Mouse (Mus musculus) midbrain, embryonic 11.5 days (tissue): ENCODE data around the gene Dpp6. TPM values are rescaled to one million over a fixed set of nuclear protein-coding genes. Genes with fewer than 3 reads are reported as not detected.

Experiments
- ATAC-seq: fragments of 200-750 bp; cut with Nextera tagmentation; 2 replicates; pipeline ENCODE4 v1.8.0; 2017; ENCODE audit warnings: moderate TSS enrichment, moderate library complexity; ENCODE audit not compliant: low FRiP score
- DNase-seq: peaks from one replicate; pipeline ENCODE4 v3.0.0; 2015; ENCODE audit warnings: low spot score; ENCODE audit errors: missing footprints
- H3K27ac ChIP-seq: fragments of 300-500 bp; sonication (generic); 2 replicates; pipeline ENCODE4 v1.5.1; 2014; ENCODE audit warnings: low read depth, low read length
- H3K27me3 ChIP-seq: fragments of 300-500 bp; sonication (generic); 2 replicates; pipeline ENCODE4 v1.6.1; 2014; ENCODE audit warnings: mild to moderate bottlenecking, low read length, moderate library complexity, mixed read lengths; ENCODE audit not compliant: control insufficient read depth, insufficient read depth
- H3K36me3 ChIP-seq: fragments of 300-500 bp; sonication (generic); 2 replicates; pipeline ENCODE4 v1.6.1; 2014; ENCODE audit warnings: mild to moderate bottlenecking, low read length, moderate library complexity, mixed read lengths; ENCODE audit not compliant: control insufficient read depth, insufficient read depth
- H3K4me1 ChIP-seq: fragments of 300-500 bp; sonication (generic); 2 replicates; pipeline ENCODE4 v1.6.1; 2014; ENCODE audit warnings: low read length; ENCODE audit not compliant: control insufficient read depth, insufficient read depth
- H3K4me2 ChIP-seq: fragments of 300-500 bp; sonication (generic); 2 replicates; pipeline ENCODE4 v1.6.1; 2014; ENCODE audit warnings: mild to moderate bottlenecking, moderate library complexity
- H3K4me3 ChIP-seq: fragments of 300-500 bp; sonication (generic); 2 replicates; pipeline ENCODE4 v1.5.1; 2014; ENCODE audit warnings: low read depth, low read length
- H3K9ac ChIP-seq: fragments of 300-500 bp; sonication (generic); 2 replicates; pipeline ENCODE4 v1.6.1; 2014; ENCODE audit warnings: low read length
- H3K9me3 ChIP-seq: fragments of 300-500 bp; sonication (generic); 2 replicates; pipeline ENCODE4 v1.6.1; 2016; ENCODE audit warnings: low read length; ENCODE audit not compliant: control insufficient read depth
- WGBS: fragments of 180-500 bp; shearing (Covaris S2); extraction: QIAGEN DNeasy Blood & Tissue Kit; methylation state at CpG from one replicate; pipeline ENCODE4 v1.1.7; 2014; 5-methylcytosine and 5-hydroxymethylcytosine counted together
- polyA plus RNA-seq: library from polyadenylated mRNA; unstranded; fragments of >200 nt; fragmentation: Nextera tagmentation; extraction: Ambion mirVana; gene quantifications from 2 replicates; pipeline ENCODE4 v1.2.1, GENCODE M21; 2014

Gene Dpp6
- polyA plus RNA-seq, 1 experiment from 2014 or later, result 13.4 TPM

GRCm38 (mm10) chr5:27635941-27636340 is 818.9 kb downstream of the Dpp6 start:
- WGBS, result 86% methylated on average over 2 of the region's 2 CpGs

DNA sequence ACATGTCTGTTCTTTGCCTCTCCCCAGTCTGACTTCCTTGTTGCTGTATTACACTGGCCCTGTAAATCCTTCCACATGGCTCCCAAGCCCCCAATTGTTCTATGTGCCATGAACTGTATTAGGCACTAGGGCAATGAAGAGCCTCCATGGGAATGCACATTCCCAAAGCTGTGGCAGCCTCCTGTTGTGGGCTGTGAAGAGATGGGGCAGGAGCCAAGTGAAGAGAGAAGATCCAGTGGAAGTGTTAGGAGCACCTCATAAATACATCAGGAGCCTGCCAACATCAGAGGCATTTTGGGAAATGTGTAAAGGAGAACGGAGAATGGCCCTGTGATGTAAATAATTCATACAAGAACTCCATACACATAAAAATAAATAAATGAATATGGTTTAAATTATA is 824.9 kb downstream of the Dpp6 start:
- no peak overlapping the region for H3K27ac ChIP-seq
- no peaks in the 10 kb centered on the region for H3K27me3 ChIP-seq
- WGBS, result 84% methylated on average over 1 of the region's 1 CpGs
- H3K4me1 ChIP-seq, result no peaks in the 10 kb centered on the region
- no peaks in the 10 kb centered on the region for H3K9me3 ChIP-seq
- H3K4me3 ChIP-seq, result no peak overlapping the region
- no peaks in the 10 kb centered on the region for H3K36me3 ChIP-seq
- no peak overlapping the region for H3K4me2 ChIP-seq
- H3K9ac ChIP-seq, result no peak overlapping the region
- no peak for ATAC-seq
- DNase-seq, result no peak

More at GRCm38 (mm10) chr5:27635941-27636340, 818.9 kb downstream of the Dpp6 start:
- DNase-seq (no peak), ATAC-seq (no peak)
- Histone ChIP-seq H3K9me3 (no peaks in the 10 kb centered on the region), H3K27ac (no peak overlapping the region), H3K4me3 (no peak overlapping the region), H3K36me3 (no peaks in the 10 kb centered on the region), H3K27me3 (no peaks in the 10 kb centered on the region), H3K9ac (no peak overlapping the region), H3K4me2 (no peak overlapping the region), H3K4me1 (no peaks in the 10 kb centered on the region)

DNA sequence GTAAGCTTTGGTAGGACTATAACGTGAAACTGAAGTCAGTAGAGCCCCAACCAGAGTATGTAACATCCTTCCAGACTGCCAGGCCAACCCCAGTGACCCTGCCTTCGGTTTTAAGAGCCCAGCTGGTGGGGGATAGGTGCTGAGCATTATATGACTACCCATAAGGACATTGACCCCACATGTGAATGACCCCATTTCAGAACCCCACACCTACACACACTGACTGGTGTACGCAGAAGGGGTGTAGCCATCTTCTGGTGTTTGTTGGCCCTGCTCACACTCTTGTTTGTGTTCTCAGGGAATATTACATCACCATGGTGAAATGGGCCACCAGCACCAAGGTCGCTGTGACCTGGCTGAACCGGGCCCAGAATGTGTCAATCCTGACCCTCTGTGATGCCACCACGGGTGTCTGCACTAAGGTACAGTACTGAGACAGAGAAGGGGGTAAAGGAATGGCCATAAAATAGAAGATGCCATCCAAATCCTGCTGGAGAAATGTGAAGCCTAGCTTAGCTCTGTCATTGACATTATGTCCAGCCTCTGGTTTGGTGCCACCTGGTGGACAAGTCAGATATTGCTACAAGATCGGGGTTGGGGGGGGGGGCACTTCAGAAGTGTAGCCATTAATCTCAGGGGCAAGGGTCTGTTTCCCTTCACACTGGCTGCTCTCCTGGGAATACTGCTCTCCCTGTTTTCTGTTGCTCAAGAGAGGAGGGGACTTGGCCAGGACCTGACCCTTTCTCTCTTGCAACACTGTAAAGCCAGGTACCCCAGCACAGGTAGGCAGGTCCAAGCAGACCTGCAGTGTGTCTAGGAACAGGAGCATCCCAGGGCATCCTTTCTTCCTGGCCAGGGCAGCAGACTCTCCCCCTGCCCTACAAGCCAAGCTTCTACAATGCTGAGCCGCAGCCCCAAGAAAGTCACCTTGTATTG is 835.1 kb downstream of the Dpp6 start:
- Histone ChIP-seq H3K4me3 (no peak overlapping the region), H3K36me3 (no peaks in the 10 kb centered on the region), H3K9ac (no peak overlapping the region), H3K27ac (no peak overlapping the region), H3K9me3 (no peaks in the 10 kb centered on the region), H3K27me3 (no peaks in the 10 kb centered on the region), H3K4me1 (peaks cover 4% of the 10 kb centered on the region; the same call in 1 of the 2 replicates), H3K4me2 (no peak overlapping the region)
- WGBS, result 56% methylated on average over 8 of the region's 8 CpGs
- DNase-seq (peak; percentile 96), ATAC-seq (peak; percentile 55; the same call in 1 of the 2 replicates)

- Histone ChIP-seq H3K36me3 (no peaks in the 10 kb centered on the region), H3K27ac (no peak overlapping the region), H3K4me3 (no peak overlapping the region), H3K4me2 (no peak overlapping the region), H3K27me3 (no peaks in the 10 kb centered on the region), H3K9me3 (no peaks in the 10 kb centered on the region), H3K9ac (no peak overlapping the region), H3K4me1 (peaks cover 4% of the 10 kb centered on the region; the same call in 1 of the 2 replicates)
- DNase-seq, result no peak
- WGBS, result 65% methylated on average over 6 of the region's 6 CpGs
- no peak for ATAC-seq
These were observed 839.1 kb downstream of the Dpp6 start for GRCm38 (mm10) chr5:27656101-27656500.

GRCm38 (mm10) chr5:27657672-27658071 is 840.7 kb downstream of the Dpp6 start:
- peaks cover 4% of the 10 kb centered on the region; the same call in 1 of the 2 replicates for H3K4me1 ChIP-seq
- WGBS, result 80% methylated on average over 4 of the region's 4 CpGs
- H3K4me3 ChIP-seq, result no peak overlapping the region
- no peaks in the 10 kb centered on the region for H3K27me3 ChIP-seq
- no peaks in the 10 kb centered on the region for H3K9me3 ChIP-seq
- no peaks in the 10 kb centered on the region for H3K36me3 ChIP-seq
- H3K9ac ChIP-seq, result no peak overlapping the region
- no peak overlapping the region for H3K4me2 ChIP-seq
- no peak overlapping the region for H3K27ac ChIP-seq
- DNase-seq, result no peak
- ATAC-seq, result no peak

DNA sequence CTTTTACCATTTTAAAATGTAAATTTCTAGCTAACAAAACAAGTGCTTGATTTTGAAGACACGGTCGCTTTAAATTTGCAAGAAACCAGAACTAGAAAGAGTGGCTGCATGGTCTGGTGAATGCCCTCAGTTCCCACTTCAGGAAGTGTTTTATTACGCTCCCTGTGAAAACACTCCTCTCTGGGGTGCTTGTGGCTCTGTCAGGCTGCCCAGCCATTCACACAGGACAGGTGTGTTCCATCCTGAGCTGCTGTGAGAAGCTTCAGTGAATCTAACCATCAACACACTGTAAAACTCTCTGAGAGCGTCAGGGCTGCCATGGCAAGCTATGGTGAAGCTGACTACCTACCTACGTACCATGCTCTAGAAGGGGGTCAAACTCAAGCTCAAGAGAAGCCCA is 841.2 kb downstream of the Dpp6 start:
- Histone ChIP-seq H3K4me2 (no peak overlapping the region), H3K9me3 (no peaks in the 10 kb centered on the region), H3K27ac (no peak overlapping the region), H3K4me3 (no peak overlapping the region), H3K36me3 (no peaks in the 10 kb centered on the region), H3K27me3 (no peaks in the 10 kb centered on the region), H3K4me1 (peaks cover 4% of the 10 kb centered on the region; the same call in 1 of the 2 replicates), H3K9ac (no peak overlapping the region)
- WGBS, result 89% methylated on average over 5 of the region's 5 CpGs
- no peak for DNase-seq
- no peak for ATAC-seq

DNA sequence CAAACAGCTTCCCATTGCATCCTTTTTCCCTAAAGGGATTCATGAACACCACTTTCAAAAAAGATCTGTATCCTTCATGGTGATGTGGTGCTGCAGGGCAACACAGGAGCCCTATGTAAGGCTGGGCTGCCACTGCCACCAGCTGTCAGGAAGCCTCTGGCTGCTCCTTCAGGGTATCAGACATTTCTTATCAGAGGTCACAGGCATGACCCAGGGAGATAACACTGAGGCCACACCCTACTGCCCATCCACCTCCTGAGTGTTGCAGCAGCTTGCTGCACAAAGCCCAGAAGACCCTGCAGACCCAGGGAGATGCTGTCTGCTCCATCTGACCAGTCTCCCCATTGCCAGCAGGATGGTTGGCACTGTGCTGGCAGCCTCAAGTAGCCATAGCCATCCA is 841.6 kb downstream of the Dpp6 start:
- DNase-seq (no peak), ATAC-seq (no peak)
- H3K4me1 ChIP-seq, result peaks cover 4% of the 10 kb centered on the region; the same call in 1 of the 2 replicates
- no peaks in the 10 kb centered on the region for H3K27me3 ChIP-seq
- no peak overlapping the region for H3K4me3 ChIP-seq
- no peaks in the 10 kb centered on the region for H3K9me3 ChIP-seq
- H3K4me2 ChIP-seq, result no peak overlapping the region
- H3K36me3 ChIP-seq, result no peaks in the 10 kb centered on the region
- H3K27ac ChIP-seq, result no peak overlapping the region
- H3K9ac ChIP-seq, result no peak overlapping the region

DNA sequence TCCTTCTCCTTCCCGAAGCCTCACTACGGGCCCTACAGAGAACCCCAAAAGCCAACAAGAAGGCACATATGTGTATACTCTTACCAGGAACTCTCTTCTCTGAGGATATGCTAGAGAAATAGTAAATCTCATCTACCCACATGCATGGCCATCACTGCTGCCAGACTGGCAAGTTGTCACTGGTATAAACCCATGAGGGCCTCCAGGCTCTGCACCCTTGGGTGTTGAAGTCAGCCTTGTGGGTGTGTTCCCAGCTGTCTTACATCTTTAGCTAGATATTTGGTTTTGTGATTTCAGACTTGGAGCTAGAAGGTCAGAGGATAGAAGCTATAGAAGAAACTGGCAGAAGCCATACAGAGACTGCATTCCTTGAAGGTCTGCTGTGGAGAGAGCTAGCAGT is 842.0 kb downstream of the Dpp6 start:
- Histone ChIP-seq H3K36me3 (no peaks in the 10 kb centered on the region), H3K9me3 (no peaks in the 10 kb centered on the region), H3K4me1 (peaks cover 4% of the 10 kb centered on the region; the same call in 1 of the 2 replicates), H3K27me3 (no peaks in the 10 kb centered on the region), H3K9ac (no peak overlapping the region), H3K27ac (no peak overlapping the region), H3K4me3 (no peak overlapping the region), H3K4me2 (no peak overlapping the region)
- 96% methylated on average over 2 of the region's 2 CpGs for WGBS
- ATAC-seq (no peak), DNase-seq (no peak)

- ATAC-seq, result no peak
- Histone ChIP-seq H3K4me3 (no peak overlapping the region), H3K36me3 (no peaks in the 10 kb centered on the region), H3K4me2 (no peak overlapping the region), H3K4me1 (peaks cover 3% of the 10 kb centered on the region; the same call in 1 of the 2 replicates), H3K27ac (no peak overlapping the region), H3K27me3 (no peaks in the 10 kb centered on the region), H3K9me3 (no peaks in the 10 kb centered on the region), H3K9ac (no peak overlapping the region)
- WGBS, result 81% methylated on average over 6 of the region's 6 CpGs
- DNase-seq, result no peak
These were observed 842.8 kb downstream of the Dpp6 start for GRCm38 (mm10) chr5:27659781-27660180.
